Mouse (Mus musculus) MEL (cell line): ENCODE data around the gene Id1. TPM values are rescaled to one million over a fixed set of nuclear protein-coding genes. Genes with fewer than 3 reads are reported as not detected.

ENCODE experiments used
- DNase-seq: peaks from one replicate; pipeline ENCODE4 v3.0.0; 2011; ENCODE audit warnings: low read depth, low spot score
- H3K27ac ChIP-seq: 2 replicates; pipeline ENCODE4 v1.5.1; 2012; ENCODE audit warnings: low read depth, mild to moderate bottlenecking, control low read depth, low read length, moderate library complexity; ENCODE audit not compliant: control insufficient read depth
- H3K27me3 ChIP-seq, 2 experiments: fragments of 150-350 bp in 1 of 2; sonication (generic) in 1 of 2; 2 replicates each; pipeline ENCODE4 v1.6.1; 2012; ENCODE audit warnings: low read length in 2 of 2, mild to moderate bottlenecking in 2 of 2, improper control_type of control experiment in 1 of 2, moderate library complexity in 1 of 2; ENCODE audit not compliant: insufficient read depth in 2 of 2, control insufficient read depth in 1 of 2
- H3K36me3 ChIP-seq, 2 experiments: 2 replicates each; pipeline ENCODE4 v1.6.1; 2012 to 2014; ENCODE audit warnings: low read length in 2 of 2, improper control_type of control experiment in 1 of 2, inconsistent platforms in 1 of 2, mild to moderate bottlenecking in 1 of 2; ENCODE audit not compliant: insufficient read depth in 2 of 2, control insufficient read depth in 1 of 2
- H3K4me1 ChIP-seq, 2 experiments: fragments of 150-350 bp in 1 of 2; sonication (generic) in 1 of 2; 2 replicates each; pipeline ENCODE4 v1.6.1; 2012; ENCODE audit warnings: low read length in 2 of 2, improper control_type of control experiment in 1 of 2, mild to moderate bottlenecking in 1 of 2; ENCODE audit not compliant: insufficient read depth in 2 of 2, control insufficient read depth in 1 of 2
- H3K4me3 ChIP-seq, 2 experiments: fragments of 150-350 bp in 1 of 2; sonication (generic) in 1 of 2; 2 replicates each; pipeline ENCODE4 v1.5.1; 2012; ENCODE audit warnings: low read depth in 2 of 2, low read length in 2 of 2, mild to moderate bottlenecking in 2 of 2, moderate library complexity in 2 of 2, control low read depth in 1 of 2, improper control_type of control experiment in 1 of 2; ENCODE audit not compliant: control insufficient read depth in 1 of 2, insufficient read depth in 1 of 2
- H3K79me2 ChIP-seq: 2 replicates; pipeline ENCODE4 v1.6.1; 2012; ENCODE audit warnings: mild to moderate bottlenecking, low read length, moderate library complexity; ENCODE audit not compliant: control insufficient read depth, poor library complexity, insufficient read depth
- H3K9ac ChIP-seq: 2 replicates; pipeline ENCODE4 v1.6.1; 2012; ENCODE audit warnings: low read depth, mild to moderate bottlenecking, control low read depth, low read length, moderate library complexity; ENCODE audit not compliant: control insufficient read depth, poor library complexity, severe bottlenecking
- H3K9me3 ChIP-seq: fragments of 150-350 bp; sonication (generic); replicated peaks from 2 replicates; pipeline ENCODE4 v1.6.1; 2012; ENCODE audit warnings: mild to moderate bottlenecking, low read length, improper control_type of control experiment, moderate library complexity; ENCODE audit not compliant: insufficient read depth
- BHLHE40 ChIP-seq: IDR thresholded peaks from 2 replicates; pipeline ENCODE4 v1.6.1; 2012; ENCODE audit warnings: low read depth, mild to moderate bottlenecking, inconsistent platforms, low read length, improper control_type of control experiment, borderline replicate concordance
- ELF1 ChIP-seq: IDR thresholded peaks from 2 replicates; pipeline ENCODE4 v1.6.1; 2014; ENCODE audit warnings: low read depth, mild to moderate bottlenecking, inconsistent platforms, low read length, improper control_type of control experiment, moderate library complexity
- EP300 ChIP-seq, 2 experiments: IDR thresholded peaks; 2 replicates each; pipeline ENCODE4 v1.6.1; 2011; ENCODE audit warnings: improper control_type of control experiment in 2 of 2, low read length in 2 of 2, low read depth in 1 of 2, mild to moderate bottlenecking in 1 of 2
- ETS1 ChIP-seq: IDR thresholded peaks from 2 replicates; pipeline ENCODE4 v1.6.1; 2012; ENCODE audit warnings: low read depth, mild to moderate bottlenecking, inconsistent platforms, low read length, improper control_type of control experiment, moderate library complexity
- GATA1 ChIP-seq: IDR thresholded peaks from 2 replicates; pipeline ENCODE4 v1.6.1; 2011; ENCODE audit warnings: low read depth, low read length, improper control_type of control experiment
- HCFC1 ChIP-seq: IDR thresholded peaks from 2 replicates; pipeline ENCODE4 v1.6.1; 2012; ENCODE audit warnings: low read depth, mild to moderate bottlenecking, inconsistent platforms, low read length, improper control_type of control experiment, moderate library complexity
- JUND ChIP-seq: IDR thresholded peaks from 2 replicates; pipeline ENCODE4 v1.6.1; 2011; ENCODE audit warnings: low read depth, mild to moderate bottlenecking, improper control_type of control experiment, low read length
- KAT2A ChIP-seq: conservative IDR thresholded peaks from 2 replicates; pipeline ENCODE4 v1.6.1; 2012; ENCODE audit warnings: low read depth, low read length, improper control_type of control experiment, inconsistent platforms
- MEF2A ChIP-seq: IDR thresholded peaks from 2 replicates; pipeline ENCODE4 v1.6.1; 2014; ENCODE audit warnings: low read depth, mild to moderate bottlenecking, inconsistent platforms, low read length, improper control_type of control experiment; ENCODE audit not compliant: poor library complexity, insufficient replicate concordance, severe bottlenecking; ENCODE audit errors: extremely low read depth
- MYB ChIP-seq: IDR thresholded peaks from 2 replicates; pipeline ENCODE4 v1.6.1; 2011; ENCODE audit warnings: mild to moderate bottlenecking, low read depth, low read length, improper control_type of control experiment
- MYC ChIP-seq: IDR thresholded peaks from 2 replicates; pipeline ENCODE4 v1.6.1; 2011; ENCODE audit warnings: low read depth, mild to moderate bottlenecking, low read length, improper control_type of control experiment, moderate library complexity
- NELFE ChIP-seq: IDR thresholded peaks from 2 replicates; pipeline ENCODE4 v1.6.1; 2011; ENCODE audit warnings: low read depth, low read length, improper control_type of control experiment
- POLR2AphosphoS2 ChIP-seq: IDR thresholded peaks from 2 replicates; pipeline ENCODE4 v1.6.1; 2011; ENCODE audit warnings: low read length, improper control_type of control experiment
- SIN3A ChIP-seq: IDR thresholded peaks from 2 replicates; pipeline ENCODE4 v1.6.1; 2012; ENCODE audit warnings: low read length, improper control_type of control experiment, inconsistent platforms
- TCF12 ChIP-seq: IDR thresholded peaks from 2 replicates; pipeline ENCODE4 v1.6.1; 2014; ENCODE audit warnings: low read depth, mild to moderate bottlenecking, inconsistent platforms, low read length, improper control_type of control experiment, moderate library complexity
- UBTF ChIP-seq: IDR thresholded peaks from 2 replicates; pipeline ENCODE4 v1.6.1; 2012; ENCODE audit warnings: low read depth, mild to moderate bottlenecking, inconsistent platforms, low read length, improper control_type of control experiment, moderate library complexity, borderline replicate concordance; ENCODE audit not compliant: insufficient read depth
- USF1 ChIP-seq: IDR thresholded peaks from 2 replicates; pipeline ENCODE4 v1.6.1; 2014; ENCODE audit warnings: low read depth, mild to moderate bottlenecking, inconsistent platforms, low read length, improper control_type of control experiment, moderate library complexity
- USF2 ChIP-seq, 2 experiments: IDR thresholded peaks; 2 replicates each; pipeline ENCODE4 v1.6.1; 2011 to 2012; ENCODE audit warnings: improper control_type of control experiment in 2 of 2, low read length in 2 of 2, borderline replicate concordance in 1 of 2, inconsistent platforms in 1 of 2, low read depth in 1 of 2, mild to moderate bottlenecking in 1 of 2; ENCODE audit not compliant: insufficient read depth in 1 of 2
- ZNF384 ChIP-seq: IDR thresholded peaks from 2 replicates; pipeline ENCODE4 v1.6.1; 2012; ENCODE audit warnings: low read depth, mild to moderate bottlenecking, inconsistent platforms, low read length, improper control_type of control experiment
- polyA plus RNA-seq, 2 experiments: library from polyadenylated mRNA; stranded (reverse) in 1 of 2; unstranded in 1 of 2; fragments of >175 nt in 1 of 2; fragments of >200 nt in 1 of 2; gene quantifications; 2 replicates each; pipeline versions ENCODE4 v1.2.1 to v1.2.4; 2012; ENCODE audit warnings: low replicate concordance in 2 of 2, low read depth in 1 of 2; ENCODE audit not compliant: insufficient read length in 2 of 2, insufficient read depth in 1 of 2, missing spikeins in 1 of 2
- total RNA-seq: library from RNA; depleted of rRNA; stranded (reverse); fragments of 300-350 nt; gene quantifications from 2 replicates; pipeline ENCODE4 v1.2.3, GENCODE M21; 2012

Id1 gene
- total and polyA plus RNA-seq, 3 experiments, result 102 to 486 TPM; not detected in 1

GRCm38 (mm10) chr2:152753944-152754711 is 18.1 kb downstream of the Id1 start, which contains the start of gene Cox4i2:
Gene Cox4i2, plus strand, starts transcription at chr2:152754173.
- no peak within 1 kb of the TSS for H3K27ac ChIP-seq
- no peaks in the 10 kb centered on the region for H3K36me3 ChIP-seq
- TF ChIP-seq BHLHE40 (no peak), EP300 (IDR thresholded peaks at IDR 0.05; ENCODE audit: low read depth in 1 of 2, low read length in 2 of 2) (no peak), GATA1 (no peak), USF2 (IDR thresholded peaks at IDR 0.05; ENCODE audit: borderline replicate concordance in 1 of 2, insufficient read depth in 1 of 2, low read depth in 1 of 2, low read length in 2 of 2) (no peak), JUND (no peak), USF1 (no peak), ELF1 (no peak), NELFE (no peak), MEF2A (no peak), UBTF (no peak), MYB (no peak), HCFC1 (no peak), KAT2A (no peak), POLR2AphosphoS2 (no peak), TCF12 (no peak), SIN3A (no peak), ZNF384 (no peak), ETS1 (no peak), MYC (no peak)
- no peaks in the 10 kb centered on the region for H3K79me2 ChIP-seq
- H3K27me3 ChIP-seq, result no peaks in the 10 kb centered on the region
- DNase-seq, result no peak
- no peak within 1 kb of the TSS for H3K4me3 ChIP-seq
- no peak within 1 kb of the TSS for H3K9ac ChIP-seq
- H3K4me1 ChIP-seq, result no peaks in the 10 kb centered on the region; a peak in 1 of 4 replicates
- no peaks in the 10 kb centered on the region for H3K9me3 ChIP-seq
